Mouse (Mus musculus) MEL (cell line): ENCODE measurements around the gene Sbf1. TPM values are rescaled to one million over a fixed set of nuclear protein-coding genes. Genes with fewer than 3 reads are reported as not detected.

Experiments
- DNase-seq: peaks from one replicate; pipeline ENCODE4 v3.0.0; 2011; ENCODE audit warnings: low read depth, low spot score
- H3K27ac ChIP-seq: 2 replicates; pipeline ENCODE4 v1.5.1; 2012; ENCODE audit warnings: low read depth, mild to moderate bottlenecking, control low read depth, low read length, moderate library complexity; ENCODE audit not compliant: control insufficient read depth
- H3K27me3 ChIP-seq, 2 experiments: fragments of 150-350 bp in 1 of 2; sonication (generic) in 1 of 2; 2 replicates each; pipeline ENCODE4 v1.6.1; 2012; ENCODE audit warnings: low read length in 2 of 2, mild to moderate bottlenecking in 2 of 2, improper control_type of control experiment in 1 of 2, moderate library complexity in 1 of 2; ENCODE audit not compliant: insufficient read depth in 2 of 2, control insufficient read depth in 1 of 2
- H3K36me3 ChIP-seq, 2 experiments: 2 replicates each; pipeline ENCODE4 v1.6.1; 2012 to 2014; ENCODE audit warnings: low read length in 2 of 2, improper control_type of control experiment in 1 of 2, inconsistent platforms in 1 of 2, mild to moderate bottlenecking in 1 of 2; ENCODE audit not compliant: insufficient read depth in 2 of 2, control insufficient read depth in 1 of 2
- H3K4me1 ChIP-seq, 2 experiments: fragments of 150-350 bp in 1 of 2; sonication (generic) in 1 of 2; 2 replicates each; pipeline ENCODE4 v1.6.1; 2012; ENCODE audit warnings: low read length in 2 of 2, improper control_type of control experiment in 1 of 2, mild to moderate bottlenecking in 1 of 2; ENCODE audit not compliant: insufficient read depth in 2 of 2, control insufficient read depth in 1 of 2
- H3K4me3 ChIP-seq, 2 experiments: fragments of 150-350 bp in 1 of 2; sonication (generic) in 1 of 2; 2 replicates each; pipeline ENCODE4 v1.5.1; 2012; ENCODE audit warnings: low read depth in 2 of 2, low read length in 2 of 2, mild to moderate bottlenecking in 2 of 2, moderate library complexity in 2 of 2, control low read depth in 1 of 2, improper control_type of control experiment in 1 of 2; ENCODE audit not compliant: control insufficient read depth in 1 of 2, insufficient read depth in 1 of 2
- H3K79me2 ChIP-seq: 2 replicates; pipeline ENCODE4 v1.6.1; 2012; ENCODE audit warnings: mild to moderate bottlenecking, low read length, moderate library complexity; ENCODE audit not compliant: control insufficient read depth, poor library complexity, insufficient read depth
- H3K9ac ChIP-seq: 2 replicates; pipeline ENCODE4 v1.6.1; 2012; ENCODE audit warnings: low read depth, mild to moderate bottlenecking, control low read depth, low read length, moderate library complexity; ENCODE audit not compliant: control insufficient read depth, poor library complexity, severe bottlenecking
- H3K9me3 ChIP-seq: fragments of 150-350 bp; sonication (generic); replicated peaks from 2 replicates; pipeline ENCODE4 v1.6.1; 2012; ENCODE audit warnings: mild to moderate bottlenecking, low read length, improper control_type of control experiment, moderate library complexity; ENCODE audit not compliant: insufficient read depth
- BHLHE40 ChIP-seq: IDR thresholded peaks from 2 replicates; pipeline ENCODE4 v1.6.1; 2012; ENCODE audit warnings: low read depth, mild to moderate bottlenecking, inconsistent platforms, low read length, improper control_type of control experiment, borderline replicate concordance
- CHD1 ChIP-seq: IDR thresholded peaks from 2 replicates; pipeline ENCODE4 v1.6.1; 2012; ENCODE audit warnings: low read depth, mild to moderate bottlenecking, inconsistent platforms, low read length, improper control_type of control experiment
- CHD2 ChIP-seq: IDR thresholded peaks from 2 replicates; pipeline ENCODE4 v1.6.1; 2011; ENCODE audit warnings: low read length, improper control_type of control experiment
- EP300 ChIP-seq, 2 experiments: IDR thresholded peaks; 2 replicates each; pipeline ENCODE4 v1.6.1; 2011; ENCODE audit warnings: improper control_type of control experiment in 2 of 2, low read length in 2 of 2, low read depth in 1 of 2, mild to moderate bottlenecking in 1 of 2
- GATA1 ChIP-seq: IDR thresholded peaks from 2 replicates; pipeline ENCODE4 v1.6.1; 2011; ENCODE audit warnings: low read depth, low read length, improper control_type of control experiment
- HCFC1 ChIP-seq: IDR thresholded peaks from 2 replicates; pipeline ENCODE4 v1.6.1; 2012; ENCODE audit warnings: low read depth, mild to moderate bottlenecking, inconsistent platforms, low read length, improper control_type of control experiment, moderate library complexity
- KAT2A ChIP-seq: conservative IDR thresholded peaks from 2 replicates; pipeline ENCODE4 v1.6.1; 2012; ENCODE audit warnings: low read depth, low read length, improper control_type of control experiment, inconsistent platforms
- MEF2A ChIP-seq: IDR thresholded peaks from 2 replicates; pipeline ENCODE4 v1.6.1; 2014; ENCODE audit warnings: low read depth, mild to moderate bottlenecking, inconsistent platforms, low read length, improper control_type of control experiment; ENCODE audit not compliant: poor library complexity, insufficient replicate concordance, severe bottlenecking; ENCODE audit errors: extremely low read depth
- MXI1 ChIP-seq: IDR thresholded peaks from 2 replicates; pipeline ENCODE4 v1.6.1; 2011; ENCODE audit warnings: mild to moderate bottlenecking, low read depth, low read length, improper control_type of control experiment
- MYB ChIP-seq: IDR thresholded peaks from 2 replicates; pipeline ENCODE4 v1.6.1; 2011; ENCODE audit warnings: mild to moderate bottlenecking, low read depth, low read length, improper control_type of control experiment
- NRF1 ChIP-seq: IDR thresholded peaks from 2 replicates; pipeline ENCODE4 v1.6.1; 2014; ENCODE audit warnings: low read depth, mild to moderate bottlenecking, inconsistent platforms, low read length, improper control_type of control experiment, moderate library complexity; ENCODE audit not compliant: poor library complexity, insufficient read depth, severe bottlenecking
- POLR2AphosphoS2 ChIP-seq: IDR thresholded peaks from 2 replicates; pipeline ENCODE4 v1.6.1; 2011; ENCODE audit warnings: low read length, improper control_type of control experiment
- POLR2AphosphoS5 ChIP-seq: IDR thresholded peaks from 2 replicates; pipeline ENCODE4 v1.6.1; 2012; ENCODE audit warnings: low read depth, borderline replicate concordance, mild to moderate bottlenecking, inconsistent platforms, low read length, moderate library complexity, mixed read lengths
- RAD21 ChIP-seq: IDR thresholded peaks from 2 replicates; pipeline ENCODE4 v1.6.1; 2011; ENCODE audit warnings: mild to moderate bottlenecking, low read depth, low read length, improper control_type of control experiment
- RCOR1 ChIP-seq: IDR thresholded peaks from 2 replicates; pipeline ENCODE4 v1.6.1; 2012; ENCODE audit warnings: low read depth, mild to moderate bottlenecking, inconsistent platforms, low read length, improper control_type of control experiment
- SIN3A ChIP-seq: IDR thresholded peaks from 2 replicates; pipeline ENCODE4 v1.6.1; 2012; ENCODE audit warnings: low read length, improper control_type of control experiment, inconsistent platforms
- SMC3 ChIP-seq: IDR thresholded peaks from 2 replicates; pipeline ENCODE4 v1.6.1; 2011; ENCODE audit warnings: low read depth, low read length, improper control_type of control experiment
- TBP ChIP-seq: IDR thresholded peaks from 2 replicates; pipeline ENCODE4 v1.8.0; 2011; ENCODE audit warnings: low read depth, low read length, improper control_type of control experiment
- UBTF ChIP-seq: IDR thresholded peaks from 2 replicates; pipeline ENCODE4 v1.6.1; 2012; ENCODE audit warnings: low read depth, mild to moderate bottlenecking, inconsistent platforms, low read length, improper control_type of control experiment, moderate library complexity, borderline replicate concordance; ENCODE audit not compliant: insufficient read depth
- USF1 ChIP-seq: IDR thresholded peaks from 2 replicates; pipeline ENCODE4 v1.6.1; 2014; ENCODE audit warnings: low read depth, mild to moderate bottlenecking, inconsistent platforms, low read length, improper control_type of control experiment, moderate library complexity
- USF2 ChIP-seq, 2 experiments: IDR thresholded peaks; 2 replicates each; pipeline ENCODE4 v1.6.1; 2011 to 2012; ENCODE audit warnings: improper control_type of control experiment in 2 of 2, low read length in 2 of 2, borderline replicate concordance in 1 of 2, inconsistent platforms in 1 of 2, low read depth in 1 of 2, mild to moderate bottlenecking in 1 of 2; ENCODE audit not compliant: insufficient read depth in 1 of 2
- ZC3H11A ChIP-seq: IDR thresholded peaks from 2 replicates; pipeline ENCODE4 v1.6.1; 2012; ENCODE audit warnings: low read depth, mild to moderate bottlenecking, inconsistent platforms, low read length, improper control_type of control experiment
- ZKSCAN1 ChIP-seq: IDR thresholded peaks from 2 replicates; pipeline ENCODE4 v1.6.1; 2012; ENCODE audit warnings: low read depth, mild to moderate bottlenecking, inconsistent platforms, low read length, improper control_type of control experiment, moderate library complexity
- polyA plus RNA-seq, 2 experiments: library from polyadenylated mRNA; stranded (reverse) in 1 of 2; unstranded in 1 of 2; fragments of >175 nt in 1 of 2; fragments of >200 nt in 1 of 2; gene quantifications; 2 replicates each; pipeline versions ENCODE4 v1.2.1 to v1.2.4; 2012; ENCODE audit warnings: low replicate concordance in 2 of 2, low read depth in 1 of 2; ENCODE audit not compliant: insufficient read length in 2 of 2, insufficient read depth in 1 of 2, missing spikeins in 1 of 2
- total RNA-seq: library from RNA; depleted of rRNA; stranded (reverse); fragments of 300-350 nt; gene quantifications from 2 replicates; pipeline ENCODE4 v1.2.3, GENCODE M21; 2012

Gene Sbf1
- total and polyA plus RNA-seq, 3 experiments = 80.4 to 147 TPM; not detected in 1

DNA sequence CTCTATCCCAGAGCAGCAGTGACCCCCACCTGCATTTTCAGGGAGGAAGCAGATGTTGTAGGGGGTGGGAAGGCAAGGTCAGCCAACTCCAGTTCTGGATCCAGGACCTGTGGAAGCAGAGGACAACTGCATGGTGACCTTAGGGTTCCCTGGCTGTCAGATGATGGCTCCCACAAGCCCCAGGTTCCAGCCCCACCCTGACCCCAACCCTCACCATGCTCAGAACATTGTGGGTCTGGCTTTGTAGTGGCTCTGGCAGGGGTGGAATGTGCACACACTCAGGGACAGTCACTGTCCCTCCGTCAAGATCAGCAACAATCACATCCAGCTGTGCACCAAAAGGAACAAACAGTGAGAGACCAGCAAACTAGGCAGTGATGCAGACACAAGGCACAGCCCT lies 9.1 kb downstream of the Sbf1 start:
- H3K4me1 ChIP-seq = peaks cover 13 to 24% of the 10 kb centered on the region in 2 experiments
- TF ChIP-seq POLR2AphosphoS2 (no peak), POLR2AphosphoS5 (no peak), MEF2A (no peak), KAT2A (no peak), CHD1 (no peak), MYB (no peak), RCOR1 (no peak), SMC3 (no peak), GATA1 (no peak), TBP (no peak), USF1 (no peak)
- TF ChIP-seq, all 39 proteins: peak for 0
- peaks cover 31% of the 10 kb centered on the region for H3K79me2 ChIP-seq
- no peak overlapping the region for H3K4me3 ChIP-seq
- DNase-seq = no peak
- peaks cover 2 to 21% of the 10 kb centered on the region in 2 experiments for H3K36me3 ChIP-seq
- no peaks in the 10 kb centered on the region for H3K27me3 ChIP-seq
- no peak overlapping the region for H3K27ac ChIP-seq
- no peak overlapping the region for H3K9ac ChIP-seq
- no peaks in the 10 kb centered on the region for H3K9me3 ChIP-seq

DNA sequence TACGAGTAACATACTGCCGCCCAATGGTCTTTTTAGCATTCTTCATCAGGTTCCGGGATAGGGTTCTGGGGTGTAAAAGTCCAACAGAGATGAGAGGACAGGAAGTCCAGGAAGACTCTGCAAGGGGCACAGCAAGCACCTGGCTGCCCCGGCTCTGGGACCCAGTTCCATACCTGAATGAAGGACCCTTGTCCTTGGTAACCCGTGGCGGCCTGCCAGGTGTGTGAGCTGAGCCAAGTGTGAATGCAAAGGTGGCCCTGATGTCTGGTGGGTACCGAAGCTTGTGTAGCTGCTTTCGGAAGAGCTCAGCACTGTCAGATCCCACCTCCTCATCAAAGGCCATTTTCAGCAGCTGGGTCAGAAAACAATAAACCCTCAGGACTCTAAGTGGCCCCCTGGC lies 14.5 kb downstream of the Sbf1 start:
- no peaks in the 10 kb centered on the region for H3K27me3 ChIP-seq
- H3K9ac ChIP-seq = no peak overlapping the region
- no peaks in the 10 kb centered on the region for H3K79me2 ChIP-seq
- no peaks in the 10 kb centered on the region for H3K9me3 ChIP-seq
- peaks cover 0 to 2% of the 10 kb centered on the region in 2 experiments; a peak in 1 of 4 replicates for H3K36me3 ChIP-seq
- no peaks in the 10 kb centered on the region for H3K4me1 ChIP-seq
- H3K4me3 ChIP-seq = no peak overlapping the region
- no peak for TF ChIP-seq EP300 (IDR thresholded peaks at IDR 0.05; ENCODE audit: low read depth in 1 of 2, low read length in 2 of 2)
- TF ChIP-seq NRF1 = no peak
- no peak for TF ChIP-seq ZKSCAN1
- no peak for TF ChIP-seq POLR2AphosphoS5
- no peak for TF ChIP-seq HCFC1
- TF ChIP-seq BHLHE40 = no peak
- TF ChIP-seq MXI1 = no peak
- no peak for TF ChIP-seq CHD2
- no peak for TF ChIP-seq KAT2A
- no peak for TF ChIP-seq ZC3H11A
- TF ChIP-seq USF2 (IDR thresholded peaks at IDR 0.05; ENCODE audit: borderline replicate concordance in 1 of 2, insufficient read depth in 1 of 2, low read depth in 1 of 2, low read length in 2 of 2) = no peak
- TF ChIP-seq UBTF = no peak
- TF ChIP-seq RCOR1 = no peak
- no peak for TF ChIP-seq RAD21
- TF ChIP-seq SIN3A = no peak
- H3K27ac ChIP-seq = no peak overlapping the region
- no peak for DNase-seq
